Mouse (Mus musculus) embryo, embryonic 10.5 days (tissue): ENCODE measurements at regions not wholly inside any gene's neighbourhood (a gene's known extent, or its start where the extent isn't known, plus 50 kb on each side); places are given as distances from the start of the nearest gene placed in this dataset.

ENCODE experiments used
- DNase-seq: peaks from one replicate; pipeline ENCODE4 v3.0.0-alpha.2; 2015; ENCODE audit warnings: low spot score

DNA sequence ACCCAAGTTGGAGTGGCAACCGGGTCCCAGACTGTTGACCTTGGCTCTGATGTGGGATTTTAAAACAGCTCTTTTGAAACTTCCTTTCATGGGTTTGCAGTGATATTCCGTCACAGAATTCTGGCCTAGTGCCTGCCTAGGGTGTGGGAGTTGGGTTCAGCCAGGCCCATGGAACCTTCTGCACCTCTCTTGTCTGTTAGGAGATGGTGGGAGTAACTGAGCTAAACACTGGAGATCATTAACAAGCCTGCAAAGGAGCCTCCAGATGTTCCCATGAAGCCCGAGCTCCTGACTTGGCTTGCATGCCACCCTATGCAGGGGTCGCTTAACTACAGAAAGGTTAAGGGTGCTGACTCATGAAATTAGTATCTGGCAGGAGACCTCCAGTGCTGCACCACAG is 158.0 kb upstream of the Serp2 start:
- no peak for DNase-seq

DNA sequence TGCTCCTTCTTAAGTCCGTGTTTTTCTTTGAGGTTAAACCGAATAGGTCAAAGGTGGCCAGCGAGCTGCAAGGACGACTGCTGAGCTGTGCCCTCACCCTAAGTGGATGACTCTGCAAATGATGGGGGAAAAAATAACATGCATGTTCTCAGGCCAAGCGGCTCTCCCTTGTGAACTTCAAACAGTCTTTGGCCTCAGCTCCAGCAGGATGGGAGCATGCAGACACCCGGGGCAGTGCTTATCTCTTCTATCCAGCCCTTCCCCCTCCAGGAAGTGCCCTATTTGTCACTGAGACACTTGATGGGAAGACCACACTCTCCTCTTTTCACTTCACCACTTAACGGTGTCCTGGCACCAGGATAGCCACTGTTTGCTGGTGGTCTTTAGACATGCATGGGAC is 157.3 kb upstream of the Serp2 start:
- no peak for DNase-seq

DNA sequence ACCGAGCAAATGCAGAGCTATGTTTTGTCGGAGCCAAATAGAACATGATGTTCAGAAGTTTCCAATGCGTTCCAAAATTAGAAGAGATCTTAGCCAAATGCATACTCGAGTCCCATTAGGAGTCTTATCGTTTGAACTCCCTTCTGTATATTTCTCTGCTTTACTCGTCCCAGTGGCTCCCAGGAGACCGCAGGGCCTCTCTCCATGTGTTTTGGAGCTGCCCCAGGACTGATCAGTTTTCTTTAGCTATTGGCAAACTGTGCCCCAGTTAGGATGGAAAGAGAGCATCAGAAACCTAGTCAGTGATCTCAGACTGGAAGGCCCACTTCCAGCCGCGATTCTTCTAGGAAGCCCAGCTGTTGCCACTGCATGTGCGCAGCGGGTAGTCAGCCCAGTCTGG is 152.0 kb upstream of the Serp2 start:
- no peak for DNase-seq

DNA sequence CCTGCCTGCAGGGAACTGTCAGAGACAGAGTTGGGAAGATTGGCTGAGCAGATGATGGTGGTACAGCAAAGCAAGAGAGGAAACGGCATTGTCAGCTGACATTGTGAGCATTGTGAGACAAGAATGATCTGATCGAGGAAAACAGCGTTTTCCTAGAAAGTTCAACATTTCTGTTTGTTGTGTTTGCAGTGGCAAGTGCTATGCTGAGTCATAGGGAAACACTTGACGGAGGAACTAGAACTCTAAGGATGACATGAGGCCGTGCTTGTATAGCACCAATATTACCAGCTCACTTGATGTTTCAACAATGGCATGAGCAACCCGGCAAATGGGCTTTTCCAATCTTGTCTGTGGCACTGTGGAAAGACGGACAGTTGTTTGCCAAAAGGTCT is 146.7 kb upstream of the Serp2 start:
- DNase-seq, result no peak

DNA sequence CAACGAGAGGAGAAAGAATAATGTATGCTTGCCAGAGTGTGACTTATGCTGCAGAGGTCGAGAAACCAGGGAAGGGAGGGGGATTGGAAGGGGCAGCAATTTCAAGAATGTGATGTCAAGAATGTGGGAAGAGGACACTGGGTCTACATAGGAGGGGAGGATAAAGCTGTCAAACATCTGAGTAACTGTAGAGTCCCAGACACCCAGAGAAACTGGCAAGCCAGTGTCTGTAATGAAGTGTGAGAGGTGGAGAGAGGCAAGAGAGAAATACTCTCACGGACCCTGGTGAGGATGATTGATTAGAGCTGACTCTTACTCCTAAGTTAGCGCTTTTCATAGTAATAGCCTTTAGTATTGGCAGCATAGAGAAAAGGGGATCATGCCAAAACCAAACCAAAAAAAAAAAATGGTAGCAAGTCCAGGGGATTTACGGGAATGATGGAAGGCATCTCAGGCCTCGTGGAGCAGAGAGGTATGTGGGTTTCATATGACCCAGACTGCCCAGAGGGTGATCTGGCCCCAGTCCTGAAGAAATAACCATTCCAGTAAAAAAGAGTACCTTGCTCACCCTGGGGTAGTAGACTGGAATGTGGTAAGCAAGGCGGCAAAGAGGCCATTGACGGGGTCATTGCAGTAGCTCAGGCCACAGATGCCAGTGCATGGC is 146.2 kb upstream of the Serp2 start:
- DNase-seq, result no peak

DNA sequence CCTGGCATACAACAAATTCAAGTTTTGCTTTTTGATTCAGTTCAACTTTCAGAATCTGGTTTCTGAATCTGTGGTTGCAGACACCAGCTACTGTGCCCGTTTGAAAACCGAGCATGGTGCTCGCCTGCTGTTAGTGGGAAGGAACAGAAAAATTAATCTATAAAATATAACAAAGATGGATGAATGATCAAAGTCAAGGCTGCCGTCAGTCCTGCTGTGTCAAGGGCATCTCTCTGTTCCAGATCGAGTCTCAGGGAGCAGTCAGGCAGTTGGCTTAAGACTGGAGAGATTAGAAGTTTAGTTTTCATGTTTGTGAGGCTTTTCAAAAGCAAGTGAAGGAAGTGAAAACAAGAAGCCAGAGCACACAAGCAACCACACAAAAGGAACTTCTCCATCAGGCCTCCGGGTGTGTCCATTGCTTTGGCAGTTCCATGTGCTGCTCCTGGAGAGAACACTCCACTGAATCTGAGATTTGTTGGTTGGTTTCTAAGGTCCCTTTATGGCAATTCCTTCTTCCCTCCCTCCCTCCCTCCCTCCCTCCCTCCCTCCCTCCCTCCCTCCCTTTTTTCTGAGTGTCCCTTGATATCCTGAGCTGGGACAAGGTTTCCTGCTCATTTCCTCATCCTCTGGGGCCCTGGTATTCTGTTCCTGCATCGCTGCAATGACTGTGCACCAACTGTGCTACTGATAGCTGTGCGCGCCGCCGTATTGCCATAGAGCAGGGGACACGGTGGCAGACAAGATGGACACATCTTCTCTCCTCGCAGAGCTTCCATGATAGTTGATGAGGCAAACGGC is 145.4 kb upstream of the Serp2 start:
- DNase-seq, result no peak

DNA sequence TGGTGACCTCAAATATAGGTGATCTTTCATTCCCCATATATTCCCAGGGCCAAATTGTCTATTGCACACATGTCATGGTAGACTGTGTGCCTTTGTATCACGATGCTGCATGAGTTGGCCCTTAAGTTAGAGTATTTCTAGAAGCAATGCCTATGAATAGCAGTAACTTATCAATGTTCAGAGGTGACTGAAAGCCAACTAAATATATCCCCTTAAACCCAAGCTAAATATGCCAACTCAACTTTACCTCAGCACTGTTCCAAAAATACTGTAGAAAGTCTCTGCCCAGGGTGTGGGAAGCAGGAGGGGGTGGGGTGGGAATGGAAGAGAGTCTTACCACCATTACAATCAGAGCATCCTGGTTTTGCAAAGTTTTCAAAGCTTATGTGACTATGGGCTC is 144.6 kb upstream of the Serp2 start:
- DNase-seq, result no peak

DNA sequence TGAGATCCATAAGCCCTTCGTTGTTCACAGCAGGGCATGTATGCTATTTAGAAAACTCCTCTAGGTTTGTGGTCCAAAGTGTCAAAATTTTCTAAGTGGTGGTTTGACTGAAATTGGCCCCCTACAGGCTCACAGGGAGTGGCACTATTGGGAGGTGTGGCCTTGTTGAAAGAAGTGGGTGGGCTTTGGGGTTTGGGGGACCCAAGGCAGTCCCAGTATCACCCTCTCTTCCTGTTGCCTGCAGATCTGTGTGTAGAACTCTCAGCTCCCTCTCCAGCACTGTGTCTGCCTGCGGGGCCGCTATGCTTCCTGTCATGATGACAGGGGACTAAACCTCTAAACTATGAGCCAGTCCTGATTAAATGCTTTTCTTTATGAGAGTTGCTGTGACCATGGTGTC is 144.1 kb upstream of the Serp2 start:
- no peak for DNase-seq

DNA sequence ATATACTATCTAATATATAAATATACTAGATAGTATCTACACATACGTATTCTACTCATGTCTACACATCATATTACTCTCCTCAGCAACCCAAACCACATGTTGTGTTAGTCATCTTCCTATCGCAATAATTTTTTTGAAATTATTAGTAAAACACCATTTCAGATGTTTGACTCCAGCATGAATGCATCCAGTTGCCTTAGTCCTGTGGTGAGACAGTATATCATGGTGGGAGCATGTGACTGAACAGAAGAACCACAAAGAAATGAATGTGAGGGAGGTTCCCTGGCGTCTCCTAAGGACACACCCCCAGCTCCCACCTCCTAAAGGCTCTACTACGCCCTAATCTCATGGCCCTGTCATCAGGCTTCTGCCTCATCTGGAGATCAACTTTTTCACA is 143.5 kb upstream of the Serp2 start:
- no peak for DNase-seq

DNA sequence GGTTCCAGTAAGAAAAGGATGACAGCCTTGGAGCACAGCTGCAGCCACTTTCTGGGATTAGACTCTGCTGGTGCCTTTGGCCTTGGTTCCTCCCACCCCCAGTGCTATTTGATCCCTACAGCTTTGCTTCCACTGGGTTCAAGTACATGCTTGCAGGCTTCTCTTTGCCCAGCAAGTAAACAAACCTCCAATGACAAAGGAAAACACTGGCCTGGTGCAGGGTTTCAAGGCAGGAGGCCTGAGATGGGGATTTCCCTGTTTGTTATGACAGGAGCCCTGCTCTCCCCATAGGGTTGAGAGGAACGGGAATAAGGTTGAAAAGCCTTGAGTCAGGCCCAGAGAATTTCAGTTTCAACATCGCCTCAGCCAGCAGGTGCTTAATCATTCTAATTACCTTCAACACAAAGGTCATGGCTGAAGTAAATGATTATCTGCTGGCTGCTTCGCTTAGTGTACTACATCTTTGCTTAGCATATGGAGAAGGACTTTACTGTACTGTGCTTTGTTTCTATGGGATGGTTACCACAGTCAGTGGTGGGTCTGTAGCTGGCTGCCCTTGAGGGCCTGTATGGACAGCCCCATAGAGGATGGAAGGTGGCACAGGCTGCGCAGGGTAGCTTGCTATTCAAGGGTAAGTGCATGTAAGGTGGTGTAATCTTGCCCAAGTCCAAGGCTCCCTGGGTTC is 142.2 kb upstream of the Serp2 start:
- DNase-seq, result peak; percentile 73

DNA sequence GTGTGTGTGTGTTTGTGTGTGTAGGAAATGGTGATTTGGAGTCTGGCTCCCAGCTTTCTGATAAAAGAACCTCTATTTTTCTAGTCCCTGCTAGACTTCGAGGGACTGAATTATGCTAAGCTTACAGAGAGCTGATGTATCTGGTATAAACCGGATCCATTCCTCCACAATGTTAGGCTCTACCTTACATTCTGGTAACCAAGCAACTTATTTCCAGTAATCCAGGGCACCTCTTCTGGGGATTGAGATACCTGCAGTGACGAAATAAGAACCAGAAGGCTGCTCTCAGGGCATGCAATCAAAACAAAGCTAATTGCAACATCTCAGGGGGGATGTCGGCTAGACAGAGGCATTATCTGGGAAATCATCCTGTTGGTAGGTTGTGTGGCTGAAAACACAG is 140.0 kb upstream of the Serp2 start:
- no peak for DNase-seq

DNA sequence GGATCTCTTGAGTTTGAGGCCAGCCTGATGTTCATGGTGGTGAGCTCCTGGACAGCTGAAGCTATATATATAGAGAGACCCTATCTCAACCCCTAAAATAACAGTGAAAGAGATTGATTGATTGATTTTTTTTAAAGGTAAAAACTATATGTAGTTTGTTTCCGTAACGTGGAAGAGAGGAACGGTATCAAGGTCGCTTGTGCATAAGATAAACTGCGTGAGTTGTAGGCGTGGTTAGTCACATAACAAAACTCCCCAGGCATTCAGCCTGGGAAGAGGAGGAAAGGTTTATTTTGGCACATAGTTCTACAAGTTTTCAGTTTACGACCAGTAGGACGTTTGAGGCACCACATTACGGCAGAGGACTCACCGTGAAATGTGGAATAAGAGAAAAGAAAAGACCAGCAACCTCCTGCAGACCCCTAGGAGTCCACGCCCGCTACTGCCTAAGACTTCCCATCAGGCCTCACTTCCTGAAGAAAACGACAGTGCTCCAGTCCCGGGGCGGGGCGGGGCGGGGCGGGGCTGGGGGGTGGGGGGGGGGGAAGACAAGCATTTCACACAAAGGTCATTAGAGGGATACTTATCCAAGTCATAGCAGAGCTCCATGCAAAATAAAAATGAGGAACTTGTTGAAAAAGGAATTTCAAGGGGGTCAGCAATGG is 139.1 kb upstream of the Serp2 start:
- DNase-seq, result no peak

DNA sequence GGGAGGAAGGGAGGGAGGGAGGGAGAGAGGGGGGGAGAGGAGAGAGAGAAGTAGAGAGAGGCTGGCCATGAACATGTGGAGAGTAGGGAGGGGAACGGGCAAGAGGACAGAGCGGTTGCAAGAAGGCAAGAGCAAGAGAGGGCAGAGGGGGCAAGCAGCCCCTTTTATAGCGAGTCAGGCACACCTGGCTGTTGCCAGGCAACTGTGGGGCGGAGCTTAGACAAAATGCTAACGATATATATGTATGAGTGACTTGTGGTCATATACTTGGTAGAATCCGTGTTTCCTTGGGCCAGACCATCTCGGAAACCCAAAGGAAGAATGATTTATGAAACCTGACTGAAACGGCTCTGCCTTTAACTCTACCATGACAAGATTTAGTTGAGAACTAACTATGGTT is 138.2 kb upstream of the Serp2 start:
- no peak for DNase-seq

DNA sequence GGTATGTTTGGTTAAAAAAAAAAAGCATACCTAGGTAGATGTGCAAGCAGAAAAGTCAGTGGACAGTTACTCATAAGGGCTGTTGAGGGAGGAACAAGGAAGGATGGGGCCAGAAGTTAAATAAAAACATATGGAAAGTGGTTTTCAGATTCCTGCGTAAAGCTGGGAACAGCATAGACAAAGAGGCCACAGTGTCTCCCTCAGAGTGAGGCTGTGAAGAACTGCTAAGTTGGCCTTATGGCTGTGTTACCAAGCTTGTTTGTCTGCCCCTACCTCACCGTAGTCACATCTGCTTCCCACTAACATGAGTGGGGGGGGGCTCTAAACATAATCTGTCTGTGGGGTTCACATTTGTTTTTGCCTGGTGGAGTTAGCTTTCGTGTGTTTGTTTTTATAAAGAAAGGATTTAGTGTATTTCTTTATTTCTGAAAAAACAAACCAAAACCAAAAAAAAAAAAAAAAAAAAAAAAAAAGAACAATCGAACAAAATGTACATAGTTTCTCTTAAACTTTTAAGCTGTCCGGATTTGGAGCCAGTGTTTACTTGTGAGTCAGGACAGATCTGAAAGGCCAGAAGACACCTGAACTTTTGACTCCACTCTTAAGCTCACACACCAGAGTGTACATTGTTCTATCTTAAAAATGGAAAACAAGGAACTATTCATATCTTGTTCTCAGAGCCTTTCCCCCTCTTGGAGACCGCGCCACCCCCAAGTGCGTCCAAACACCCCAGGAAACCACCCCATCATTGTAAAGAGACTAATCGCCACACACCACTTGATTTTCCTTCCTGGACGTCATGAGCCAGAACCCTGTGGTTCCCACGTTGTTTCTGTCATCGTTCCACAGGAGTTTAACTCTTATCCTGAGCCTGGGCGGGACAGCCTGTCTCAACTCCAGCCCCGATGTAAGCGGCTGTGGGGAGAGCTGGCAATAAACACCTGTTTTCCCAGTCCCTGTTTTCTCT is 136.9 kb upstream of the Serp2 start:
- DNase-seq, result no peak

DNA sequence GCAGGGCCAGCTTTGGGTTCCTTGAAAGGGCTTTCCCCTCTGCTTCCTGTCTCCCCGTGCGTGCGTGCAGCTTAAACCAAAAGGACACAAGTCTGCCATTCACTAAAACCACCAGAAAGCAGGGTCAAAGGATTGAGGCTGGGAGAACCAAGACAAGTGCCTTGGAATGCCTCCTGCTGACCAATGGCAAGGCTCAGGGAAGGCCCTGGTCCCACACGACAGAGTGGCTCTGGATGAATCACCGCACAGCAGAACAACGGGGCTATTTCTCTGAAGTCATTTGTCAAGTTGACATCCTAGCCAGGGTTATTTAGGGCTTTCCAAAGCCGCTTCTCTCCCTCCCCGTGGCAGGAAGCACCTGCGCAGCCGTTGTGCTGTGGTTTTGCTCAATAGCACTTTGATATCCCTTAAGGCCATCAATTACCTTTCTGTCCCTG is 131.3 kb upstream of the Serp2 start:
- peak; percentile 79 for DNase-seq

DNA sequence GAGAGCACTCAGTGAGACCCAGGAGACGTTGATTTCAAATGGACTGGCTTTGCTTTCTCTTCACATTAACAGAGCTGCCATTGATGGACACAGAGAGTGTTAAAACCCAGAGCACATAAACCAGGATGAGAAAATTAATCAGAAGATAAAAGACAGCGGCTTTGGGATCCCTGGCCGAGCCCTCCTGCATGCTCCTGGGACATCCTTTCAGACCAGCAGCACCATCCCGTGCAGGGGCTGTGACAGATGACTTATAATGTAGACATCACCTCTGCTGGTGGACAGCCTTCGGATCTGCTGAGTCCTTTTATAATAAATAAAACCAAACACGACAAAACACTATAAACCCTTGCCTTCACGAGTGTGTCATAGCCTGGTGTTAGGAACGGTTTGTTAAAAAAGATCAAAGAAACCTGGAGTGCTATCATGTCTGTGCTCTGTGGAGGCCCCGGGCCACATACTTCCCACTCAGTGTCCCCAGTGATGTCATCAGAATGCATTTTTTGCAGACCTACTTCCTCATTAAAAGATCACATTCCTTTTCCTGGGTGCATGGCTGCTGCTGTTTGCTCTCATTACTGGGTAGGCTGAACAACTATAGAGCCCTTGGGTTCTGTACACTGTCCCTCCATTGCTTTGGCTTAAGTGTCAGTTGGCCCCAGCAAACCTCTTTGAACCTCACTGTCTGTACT is 130.2 kb upstream of the Serp2 start:
- DNase-seq, result no peak

DNA sequence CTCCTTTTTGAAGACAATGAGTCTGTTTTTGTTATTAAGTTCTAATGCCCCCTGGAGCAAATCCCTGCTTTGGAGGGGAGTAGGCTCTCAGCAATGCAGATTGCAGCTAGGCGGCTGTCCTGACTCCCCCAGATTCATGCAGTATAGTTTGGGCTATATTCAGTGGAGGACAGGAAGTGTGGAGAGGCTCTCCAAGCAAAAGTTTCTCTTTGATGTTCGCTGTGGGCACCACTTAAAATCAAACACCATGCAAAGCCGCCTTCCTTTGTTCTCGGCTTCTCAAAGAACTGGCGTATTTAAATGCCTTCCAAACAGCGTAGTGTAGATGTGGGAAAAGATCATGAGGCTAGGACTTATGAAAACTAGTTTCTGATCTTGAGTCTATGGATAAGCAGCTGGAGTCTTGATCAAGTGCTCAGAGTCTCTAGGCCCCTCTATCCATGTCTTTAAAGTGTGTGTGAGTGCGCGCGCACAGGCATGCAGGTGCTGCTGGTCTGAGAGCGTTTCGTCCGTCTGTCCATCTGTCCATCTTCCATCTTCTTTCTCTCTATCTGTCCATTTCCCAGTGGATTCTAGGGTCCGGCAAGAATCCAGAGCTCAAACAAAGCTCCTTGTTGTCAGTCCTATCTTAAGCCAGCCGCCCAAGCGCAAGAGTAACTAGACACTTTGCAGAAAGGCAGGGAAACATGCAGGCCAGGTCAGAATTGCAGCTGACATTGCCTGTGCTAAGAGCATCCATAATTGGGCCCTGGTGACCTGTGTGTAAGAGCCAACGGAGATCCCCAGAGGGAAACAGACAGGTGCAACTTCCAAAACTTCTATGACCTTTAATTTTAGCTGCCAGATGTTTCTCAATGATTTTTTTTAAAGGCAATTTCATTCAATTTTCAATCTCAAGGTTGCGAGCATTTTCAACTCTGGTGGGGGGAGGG is 129.4 kb upstream of the Serp2 start:
- peak; percentile 61 for DNase-seq

DNA sequence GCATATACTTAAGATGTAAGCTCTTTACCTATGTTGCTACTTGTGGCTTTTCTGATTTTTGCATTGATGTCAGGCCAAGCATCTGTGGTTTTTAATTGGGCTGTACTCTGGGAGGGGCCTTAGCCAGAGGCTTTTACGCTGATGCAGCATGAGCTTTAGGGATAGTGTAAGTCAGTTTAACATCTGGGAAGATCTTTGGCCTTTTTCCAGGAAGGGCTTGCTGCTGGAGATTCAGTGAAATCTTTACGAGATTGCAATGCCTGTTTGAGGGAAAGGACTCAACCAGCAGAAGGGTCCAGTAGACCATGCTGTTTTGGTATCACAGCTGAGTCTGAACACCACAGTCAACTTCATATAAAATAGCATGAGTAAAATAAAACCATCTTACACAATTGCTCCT is 127.6 kb upstream of the Serp2 start:
- no peak for DNase-seq

DNA sequence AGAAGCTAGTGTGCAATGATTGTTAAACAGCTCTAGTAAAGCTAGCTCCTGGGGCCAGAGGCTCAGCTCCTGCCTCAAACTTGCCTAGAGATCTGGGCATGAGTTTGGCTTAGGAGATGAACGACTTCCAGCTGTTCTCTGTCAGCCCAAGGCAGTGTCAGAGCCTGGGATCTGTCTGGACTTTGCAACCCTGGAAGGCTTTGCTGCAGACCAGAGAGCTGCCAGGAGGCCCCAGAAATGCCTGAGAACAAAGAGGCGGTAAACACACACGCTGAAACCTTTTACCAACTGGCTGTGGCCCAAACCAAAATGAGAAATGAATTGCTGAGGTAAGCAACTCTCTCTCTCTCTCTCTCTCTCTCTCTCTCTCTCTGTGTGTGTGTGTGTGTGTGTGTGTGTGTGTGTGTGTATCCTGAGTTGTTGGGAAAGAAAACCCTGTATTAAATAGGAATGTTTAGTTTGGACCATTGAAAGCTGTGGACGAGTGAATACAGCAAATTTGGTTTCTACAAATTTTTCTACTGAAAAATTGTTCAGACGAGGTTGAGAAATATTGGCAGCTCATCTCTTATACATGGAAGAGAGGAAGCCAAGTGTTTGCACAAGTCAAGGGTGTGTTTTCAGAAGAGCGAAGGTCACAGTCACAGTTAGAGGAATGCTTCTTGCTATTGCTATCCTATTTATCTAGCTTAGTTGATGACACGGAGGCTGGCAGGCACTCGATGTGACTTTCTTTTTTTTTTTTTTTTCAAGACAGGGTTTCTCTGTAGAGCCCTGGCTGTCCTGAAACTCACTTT is 125.1 kb upstream of the Serp2 start:
- DNase-seq, result no peak
